Mouse (Mus musculus): ENCODE data around the gene Tyms.
"Not testable (repeated sequence)": the region's sequence is repeated elsewhere in the genome, so short reads cannot be mapped to it uniquely, and the experiment has no call there.

Tyms gene

DNA sequence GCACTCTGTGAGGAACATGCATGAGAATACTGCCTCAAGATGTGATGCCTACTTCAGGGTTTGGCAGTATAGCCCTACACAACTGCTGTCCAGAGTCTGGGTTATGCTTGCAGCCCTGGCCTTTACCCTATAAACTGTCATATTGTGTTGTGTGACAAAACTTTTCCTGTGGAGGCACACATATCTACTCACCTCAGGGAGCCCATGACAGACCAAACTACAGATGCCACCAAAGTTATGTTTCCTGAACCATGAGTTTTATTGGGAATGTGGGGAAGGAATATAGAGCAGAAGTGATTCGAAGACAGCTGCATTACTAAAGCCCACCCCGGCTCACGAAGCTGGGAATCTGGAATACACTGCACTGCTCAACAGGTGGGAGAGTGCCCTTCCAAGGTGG, 29.9 kb upstream of the Tyms start:
- DNase-seq (ENCODE audit: low spot score) = no peak

DNA sequence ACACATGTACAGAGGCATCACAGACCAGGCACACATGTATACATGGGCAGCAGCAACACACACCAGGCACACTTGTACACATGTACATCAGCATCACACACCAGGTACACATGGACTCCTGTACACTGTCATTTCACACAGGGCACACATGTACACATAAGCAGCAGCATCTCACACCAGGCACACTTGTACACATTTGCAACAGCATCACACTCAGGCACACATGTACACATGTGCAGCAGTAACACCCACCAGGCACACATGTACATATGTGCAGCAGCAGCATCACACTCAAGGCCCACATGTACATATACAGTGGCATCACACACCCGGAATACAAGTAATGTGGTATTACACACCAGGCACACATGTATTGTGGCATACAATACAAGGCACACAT, 24.8 kb upstream of the Tyms start:
- DNase-seq (ENCODE audit: low spot score) = no peak

DNA sequence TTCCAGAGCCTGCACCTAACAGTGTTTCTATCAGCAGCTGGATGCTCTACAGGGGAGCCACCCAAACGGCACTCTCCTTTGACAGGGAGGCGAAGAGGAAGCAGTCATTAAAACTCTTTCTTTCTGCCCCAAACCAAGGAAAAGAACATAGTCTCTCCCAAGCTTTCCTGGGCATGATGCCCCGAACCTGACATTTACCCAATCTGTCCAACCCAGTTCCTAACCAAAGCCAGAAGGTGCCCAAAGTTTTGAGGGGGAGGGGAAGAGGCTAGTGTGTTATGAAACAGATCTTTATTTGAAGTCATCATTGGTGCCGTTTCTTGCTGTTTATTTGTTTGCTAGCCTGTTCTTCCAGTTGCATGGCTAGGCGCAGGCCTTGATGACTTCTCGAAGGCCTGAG, 22.3 kb upstream of the Tyms start:
- no peak for DNase-seq (ENCODE audit: low spot score)

DNA sequence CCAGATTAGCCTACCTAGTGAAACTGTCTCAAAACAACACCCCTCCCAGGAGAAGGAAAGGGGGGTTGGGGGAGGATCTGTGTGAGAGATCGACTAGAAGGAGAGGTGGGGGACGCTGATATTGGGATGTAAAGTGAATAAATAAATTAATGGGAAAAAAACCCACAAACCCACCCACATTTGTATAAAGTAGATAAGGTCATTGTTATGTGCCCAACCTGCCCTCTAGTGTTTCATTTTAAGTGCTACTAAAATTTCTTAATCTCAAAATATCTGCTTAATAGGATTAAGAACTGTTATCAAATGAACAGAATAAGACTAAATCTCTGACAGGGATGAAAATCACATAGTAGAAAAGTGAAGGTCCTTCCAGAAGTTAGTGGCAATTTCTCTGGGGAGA, 21.0 kb upstream of the Tyms start:
- no peak for DNase-seq (ENCODE audit: low spot score)

DNA sequence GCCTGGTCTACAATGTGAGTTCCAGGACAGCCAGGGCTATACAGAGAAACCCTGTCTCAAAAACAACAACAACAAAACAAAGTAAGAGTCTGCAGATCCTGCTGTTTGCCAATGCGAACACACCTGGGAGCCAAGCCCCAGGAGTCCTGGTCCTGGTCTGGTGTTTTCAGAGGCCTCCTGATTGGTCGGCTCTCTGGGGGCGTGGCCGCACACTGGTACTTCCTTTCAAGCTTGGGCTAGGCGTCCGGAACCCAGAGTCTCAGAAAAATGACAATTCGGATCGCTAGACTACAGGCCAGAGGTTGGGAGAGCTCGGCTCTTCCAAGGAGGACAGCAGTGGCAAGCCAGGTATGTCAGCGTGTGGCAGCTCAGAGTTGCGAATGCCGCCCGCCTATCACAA, 19.3 kb upstream of the Tyms start:
- no peak for DNase-seq (ENCODE audit: low spot score)

DNA sequence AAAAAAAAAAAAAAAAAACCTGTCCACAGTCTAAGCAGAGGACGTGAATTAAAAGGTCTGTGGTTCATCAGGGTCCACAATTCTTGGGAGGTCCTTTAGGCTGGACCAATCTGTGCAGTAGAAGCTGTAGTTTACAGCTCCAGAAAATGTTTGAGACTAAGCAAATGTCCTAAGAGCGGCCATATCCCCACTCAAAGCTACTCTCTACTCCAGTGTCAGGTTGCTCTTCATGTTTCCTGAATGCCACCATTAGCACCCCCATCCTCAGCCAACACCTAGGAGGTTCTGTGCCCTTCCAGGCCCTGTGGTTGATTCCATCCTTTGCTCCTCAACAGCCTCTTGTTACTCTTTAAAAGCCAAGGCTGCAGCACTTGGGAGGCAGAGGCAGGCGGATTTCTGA, 1.0 kb downstream of the Tyms start:
- no peak for DNase-seq (ENCODE audit: low spot score)

DNA sequence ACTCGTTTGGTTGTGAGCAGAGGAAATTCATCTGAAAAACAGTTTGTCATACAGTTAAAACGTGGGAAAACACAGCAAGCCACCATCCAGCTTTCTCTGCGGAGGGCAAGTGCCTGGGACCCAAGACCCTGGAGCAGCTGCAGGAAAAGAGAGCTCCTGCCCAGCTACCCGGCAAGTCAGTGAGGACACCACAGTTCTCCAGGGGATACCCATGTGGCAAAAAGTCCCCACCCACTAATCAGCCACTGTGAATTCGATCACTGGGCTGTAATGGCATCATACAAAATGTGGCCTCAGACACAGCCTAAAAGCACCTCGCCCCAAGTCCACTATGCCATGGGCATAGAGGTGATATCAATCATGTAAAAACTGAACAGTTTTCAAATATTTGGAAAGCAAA, 1.7 kb downstream of the Tyms start:
- DNase-seq (ENCODE audit: low spot score) = no peak

DNA sequence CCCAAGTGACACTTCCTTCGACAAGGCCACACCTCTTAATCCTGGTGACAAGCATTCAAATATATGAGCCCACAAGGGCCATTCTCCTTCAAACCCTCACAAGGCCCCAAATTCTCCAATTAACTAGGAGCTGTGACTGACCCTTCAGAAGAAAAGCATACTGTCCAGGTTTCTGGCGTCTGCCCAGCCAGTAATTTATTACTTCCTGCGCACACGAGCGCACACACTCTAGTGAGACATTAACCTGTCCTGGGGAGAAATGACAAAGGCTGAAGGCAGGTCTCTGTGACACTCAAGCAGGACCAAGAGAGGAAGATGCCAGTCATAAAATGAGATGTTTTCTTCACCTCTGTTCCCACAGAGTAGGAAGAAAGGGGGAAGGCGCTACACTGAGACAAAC, 5.7 kb downstream of the Tyms start:
- no peak for DNase-seq (ENCODE audit: low spot score)

DNA sequence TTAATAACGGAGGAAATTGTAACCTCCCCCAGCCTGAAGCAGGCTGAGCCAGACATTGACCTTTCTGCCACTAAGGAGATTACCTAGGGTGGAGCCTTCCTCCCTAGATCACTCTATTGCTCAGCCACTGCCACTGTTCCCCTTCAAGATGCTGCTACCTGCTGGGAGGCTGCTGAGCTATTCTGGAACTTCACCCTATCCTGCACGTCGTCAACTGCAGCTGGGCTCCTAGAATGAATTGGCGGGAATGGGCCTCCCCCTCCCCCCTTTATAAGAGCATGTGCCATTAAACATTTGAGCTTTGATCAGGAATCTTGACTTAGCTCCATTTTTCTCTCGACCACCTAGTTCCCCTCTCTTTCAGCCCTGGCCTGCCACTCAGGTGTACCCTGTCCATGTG, 13.8 kb downstream of the Tyms start:
- DNase-seq (ENCODE audit: low spot score) = not testable (repeated sequence)

DNA sequence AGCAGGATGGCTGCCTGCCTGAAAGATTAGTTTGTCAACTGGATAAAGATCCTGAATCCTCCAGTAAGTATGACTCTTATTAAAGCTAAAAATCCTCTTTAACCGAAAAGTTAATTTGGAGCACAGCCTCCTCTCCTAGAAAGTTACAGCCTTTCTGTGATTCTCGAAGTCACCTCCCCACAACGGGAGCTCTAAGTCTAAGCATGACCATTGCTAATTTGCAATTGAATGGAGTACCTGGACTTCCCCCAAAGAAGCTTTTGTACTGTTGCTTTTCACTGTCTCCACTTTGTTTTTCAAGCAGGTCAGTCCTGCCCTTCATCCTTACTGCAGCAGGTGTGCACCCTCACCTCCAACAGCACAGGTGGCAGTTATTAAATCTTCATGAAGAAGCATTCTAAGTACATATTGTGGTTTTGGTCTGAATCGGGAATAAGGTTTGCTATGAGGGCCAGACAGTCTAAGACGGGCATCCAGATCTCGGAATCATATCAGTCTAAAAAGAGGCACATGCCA, 15.1 kb downstream of the Tyms start:
- no peak for DNase-seq (ENCODE audit: low spot score)

DNA sequence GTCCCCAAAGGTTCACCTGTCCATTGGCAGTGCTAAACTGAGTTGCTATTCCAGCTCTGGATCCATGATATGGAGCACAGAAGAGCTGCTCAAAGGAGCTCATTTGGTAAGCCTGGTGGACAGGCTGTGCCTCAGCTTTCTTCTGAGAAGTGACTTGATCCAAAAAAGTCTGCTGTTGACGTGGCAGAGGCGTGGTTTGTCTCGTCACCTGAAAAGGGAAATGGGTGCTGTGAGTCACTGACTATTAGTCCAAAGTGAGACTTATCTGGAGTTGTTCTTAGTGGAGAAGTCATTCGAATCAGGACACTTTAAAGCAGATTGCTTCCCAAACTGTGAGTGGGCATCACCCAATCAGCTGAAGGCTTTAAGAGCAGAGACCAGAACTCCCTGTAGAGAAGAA, 33.6 kb downstream of the Tyms start:
- not testable (repeated sequence) for DNase-seq (ENCODE audit: low spot score)

DNA sequence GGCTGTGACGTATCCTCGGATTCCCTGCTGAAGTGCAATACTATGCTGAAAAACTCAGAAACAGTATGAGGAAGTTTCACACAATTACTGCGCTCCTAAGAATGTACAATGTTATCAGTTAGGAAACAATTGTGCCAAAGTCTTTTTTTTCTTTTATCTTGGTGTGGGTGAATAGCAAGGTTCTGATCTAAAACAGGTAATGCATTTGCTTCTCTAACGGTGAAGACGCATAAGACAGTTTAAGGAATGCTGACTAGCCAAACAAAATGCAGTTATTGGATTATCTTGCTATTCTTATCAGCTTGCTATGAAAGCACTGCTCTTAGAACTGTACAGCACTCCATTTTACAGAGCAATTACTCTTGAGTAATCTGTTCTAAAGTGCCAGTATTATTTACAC, 34.1 kb downstream of the Tyms start:
- not testable (repeated sequence) for DNase-seq (ENCODE audit: low spot score)

DNA sequence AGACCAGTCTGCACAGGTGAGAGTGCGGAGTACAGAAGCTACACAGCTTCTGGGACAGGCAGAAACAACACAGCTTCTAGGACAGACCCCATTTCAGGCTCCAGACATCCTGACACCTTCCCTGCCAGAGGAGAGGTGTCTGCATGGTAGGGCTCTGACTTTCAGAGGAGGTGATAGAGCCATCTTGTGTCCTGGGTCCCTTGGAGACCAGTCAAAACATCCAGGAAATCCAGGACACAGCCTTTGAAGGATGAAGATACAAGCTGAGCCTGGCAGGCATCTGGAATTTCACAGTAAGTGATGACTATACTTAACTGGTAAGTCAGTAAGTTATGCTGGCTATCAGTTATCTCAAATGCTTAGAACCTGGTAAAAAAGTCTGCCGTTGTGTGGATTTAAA, 36.3 kb downstream of the Tyms start:
- DNase-seq (ENCODE audit: low spot score) = not testable (repeated sequence)

DNA sequence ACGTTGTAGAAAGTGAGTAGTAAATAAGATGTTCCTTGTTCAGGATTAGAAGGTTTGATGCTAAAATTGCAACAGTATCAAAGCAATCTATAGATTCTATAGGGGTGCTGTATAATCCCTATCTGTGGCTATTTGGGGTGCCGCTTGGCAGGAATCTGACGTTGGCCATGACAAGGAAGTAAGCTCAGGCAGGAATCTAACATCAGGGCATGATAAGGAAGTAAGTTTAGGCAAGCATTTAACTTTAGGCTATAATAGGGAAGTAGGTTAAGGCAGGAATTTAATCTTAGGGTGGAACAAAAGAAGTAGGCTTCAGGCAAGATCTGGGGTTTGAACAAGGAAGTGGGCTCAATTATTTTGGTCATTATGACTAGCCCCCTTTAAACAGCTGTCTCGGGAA, 37.6 kb downstream of the Tyms start:
- not testable (repeated sequence) for DNase-seq (ENCODE audit: low spot score)

DNA sequence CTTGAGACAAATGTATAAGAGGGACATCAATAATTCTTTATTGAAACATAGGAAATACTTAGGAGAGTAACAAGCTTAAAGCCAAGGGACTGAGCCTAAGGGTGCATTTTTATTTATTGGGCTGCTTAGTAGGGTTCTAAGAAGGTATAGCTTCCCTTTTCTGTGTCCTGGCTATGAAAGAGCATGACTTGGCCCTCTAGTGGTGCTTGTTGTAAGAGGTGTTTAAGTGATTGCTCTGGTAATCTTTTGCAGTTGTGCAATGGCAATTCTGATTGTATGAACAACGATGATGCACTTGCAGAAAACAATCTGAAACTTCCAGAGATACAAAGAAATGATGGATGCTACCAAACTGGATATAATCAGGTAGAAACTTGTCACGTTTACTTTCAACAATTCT, 58.8 kb downstream of the Tyms start:
- no peak for DNase-seq (ENCODE audit: low spot score)

DNA sequence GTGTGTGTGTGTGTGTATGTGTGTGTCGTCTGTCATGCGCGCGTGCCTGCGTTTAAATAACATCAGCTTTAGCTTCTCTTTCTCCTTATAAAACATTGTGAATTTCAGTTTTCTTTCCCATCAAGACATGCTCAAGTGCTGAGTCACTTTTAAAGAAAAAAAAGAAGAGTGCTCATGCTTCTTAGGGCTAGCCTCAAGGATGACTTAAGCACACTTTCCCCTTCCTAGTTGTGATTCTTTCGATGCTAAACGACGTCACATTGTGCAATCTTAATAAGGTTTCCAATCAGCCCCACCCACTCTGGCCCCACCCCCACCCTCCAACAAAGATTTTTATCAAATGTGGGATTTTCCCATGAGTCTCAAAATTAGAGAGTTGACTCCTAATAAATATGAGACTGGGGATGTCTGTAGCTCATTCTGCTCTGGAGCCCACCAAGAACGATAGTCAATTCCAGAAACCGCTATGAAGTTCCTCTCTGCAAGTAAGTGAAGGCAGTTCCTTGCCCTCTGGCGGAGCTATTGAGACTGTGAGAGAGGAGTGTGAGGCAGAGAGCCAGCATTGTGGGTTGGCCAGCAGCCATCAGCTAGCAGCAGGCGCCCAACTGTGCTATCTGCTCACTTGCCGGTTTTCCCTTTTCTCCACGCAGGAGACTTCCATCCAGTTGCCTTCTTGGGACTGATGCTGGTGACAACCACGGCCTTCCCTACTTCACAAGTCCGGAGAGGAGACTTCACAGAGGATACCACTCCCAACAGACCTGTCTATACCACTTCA, 60.5 kb downstream of the Tyms start, which contains the start of gene Il6:
Il6 (plus strand) TSS at position 389 of the 778 bp plus-strand sequence.
- DNase-seq (ENCODE audit: low spot score) = no peak
